Mouse (Mus musculus): Measurements from ENCODE around the gene Il15. TPM values are rescaled to one million over a fixed set of nuclear protein-coding genes. Genes with fewer than 3 reads are reported as not detected.

Il15 gene
- total and polyA plus RNA-seq, 3 experiments = not detected

GRCm38 (mm10) chr8:82387614-82388013 is 15.4 kb downstream of the Il15 start (continued):
- peak; percentile 71; the same call in 1 of the 2 replicates for TF ChIP-seq BHLHE40 (IDR thresholded peaks at IDR 0.05; ENCODE audit: borderline replicate concordance, low read depth, low read length)
- TF ChIP-seq GABPA (IDR thresholded peaks at IDR 0.05; ENCODE audit: low read depth, low read length) = no peak

- DNase-seq (ENCODE audit: low read depth, low spot score) = peak; percentile 62
- Histone ChIP-seq H3K4me1 (ENCODE audit: control insufficient read depth in 1 of 2, insufficient read depth in 2 of 2, low read length in 2 of 2) (peaks cover 23 to 39% of the 10 kb centered on the region in 2 experiments), H3K79me2 (ENCODE audit: control insufficient read depth, insufficient read depth, low read length, poor library complexity) (no peaks in the 10 kb centered on the region), H3K9ac (ENCODE audit: control insufficient read depth, low read depth, low read length, poor library complexity, severe bottlenecking) (no peak overlapping the region), H3K4me3 (ENCODE audit: control insufficient read depth in 1 of 2, insufficient read depth in 1 of 2, low read depth in 2 of 2, low read length in 2 of 2) (no peak overlapping the region), H3K9me3 (replicated peaks; ENCODE audit: insufficient read depth, low read length) (no peaks in the 10 kb centered on the region), H3K27me3 (ENCODE audit: control insufficient read depth in 1 of 2, insufficient read depth in 2 of 2, low read length in 2 of 2) (no peaks in the 10 kb centered on the region), H3K36me3 (ENCODE audit: control insufficient read depth in 1 of 2, insufficient read depth in 2 of 2, low read length in 2 of 2) (peaks cover 0 to 40% of the 10 kb centered on the region in 2 experiments; a peak in 2 of 4 replicates), H3K27ac (ENCODE audit: control insufficient read depth, low read depth, low read length) (no peak overlapping the region; the same call in 1 of the 2 replicates)
- TF ChIP-seq HCFC1 (IDR thresholded peaks at IDR 0.05; ENCODE audit: low read depth, low read length) = peak; percentile 4; the same call in 1 of the 2 replicates
- peak; percentile 79 for TF ChIP-seq GATA1 (IDR thresholded peaks at IDR 0.05; ENCODE audit: low read depth, low read length)
- TF ChIP-seq KAT2A (conservative IDR thresholded peaks at IDR 0.05; ENCODE audit: low read depth, low read length) = no peak
- TF ChIP-seq TAL1 (IDR thresholded peaks at IDR 0.05; ENCODE audit: low read length) = peak; percentile 87
- TF ChIP-seq CHD2 (IDR thresholded peaks at IDR 0.05; ENCODE audit: low read length) = no peak
- peak; percentile 48; the same call in 1 of the 2 replicates for TF ChIP-seq RCOR1 (IDR thresholded peaks at IDR 0.05; ENCODE audit: low read depth, low read length)
- peak; percentile 78 for TF ChIP-seq TCF12 (IDR thresholded peaks at IDR 0.05; ENCODE audit: low read depth, low read length)
- TF ChIP-seq GABPA (IDR thresholded peaks at IDR 0.05; ENCODE audit: low read depth, low read length) = no peak
- TF ChIP-seq MXI1 (IDR thresholded peaks at IDR 0.05; ENCODE audit: low read depth, low read length) = no peak
- peak; percentile 87 to 89 for TF ChIP-seq EP300 (IDR thresholded peaks at IDR 0.05; ENCODE audit: low read depth in 1 of 2, low read length in 2 of 2)
- TF ChIP-seq ETS1 (IDR thresholded peaks at IDR 0.05; ENCODE audit: low read depth, low read length) = 0 out of 2 replicates have a peak, but pooled peaks have one; percentile 40
Measured at GRCm38 (mm10) chr8:82385867-82386266, 17.2 kb downstream of the Il15 start.

DNA sequence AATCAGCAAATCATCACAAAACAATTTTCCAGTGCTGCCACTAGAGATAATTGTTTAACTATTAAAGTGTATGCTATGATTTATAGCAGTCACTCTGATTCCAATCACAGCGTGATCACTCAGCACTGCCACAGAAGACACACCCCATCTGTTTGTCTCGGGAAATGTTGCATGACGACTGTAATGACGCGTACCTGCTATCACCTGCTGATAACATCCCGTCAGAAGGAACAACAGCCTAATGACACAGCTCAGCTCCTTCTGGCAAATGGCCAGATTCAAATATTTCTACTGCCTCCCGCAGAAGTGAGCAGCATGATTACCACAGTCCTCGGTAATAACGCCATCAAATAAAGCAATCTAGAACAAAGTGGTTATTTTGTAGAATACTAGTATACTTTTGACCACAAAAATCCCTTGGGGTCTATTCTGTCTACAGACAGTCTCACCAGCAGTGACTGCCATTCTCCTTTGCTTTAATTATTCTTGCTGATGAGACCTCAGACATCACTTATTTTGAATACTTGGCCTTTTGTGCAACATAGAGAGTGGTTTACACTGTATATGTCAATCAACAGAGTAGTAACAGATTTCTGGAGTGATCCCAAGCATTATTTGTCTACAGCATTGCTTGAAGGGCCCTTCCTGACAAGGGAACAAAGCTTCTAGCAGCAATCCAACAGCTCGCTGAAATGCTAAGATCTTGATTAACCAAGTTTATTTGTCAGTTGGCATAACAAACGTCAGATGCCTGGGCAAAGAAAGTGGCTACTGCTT is 18.4 kb downstream of the Il15 start:
- Histone ChIP-seq H3K4me1 (ENCODE audit: control insufficient read depth in 1 of 2, insufficient read depth in 2 of 2, low read length in 2 of 2) (peaks cover 23 to 39% of the 10 kb centered on the region in 2 experiments), H3K79me2 (ENCODE audit: control insufficient read depth, insufficient read depth, low read length, poor library complexity) (no peaks in the 10 kb centered on the region), H3K9ac (ENCODE audit: control insufficient read depth, low read depth, low read length, poor library complexity, severe bottlenecking) (no peak overlapping the region), H3K9me3 (replicated peaks; ENCODE audit: insufficient read depth, low read length) (no peaks in the 10 kb centered on the region), H3K36me3 (ENCODE audit: control insufficient read depth in 1 of 2, insufficient read depth in 2 of 2, low read length in 2 of 2) (peaks cover 0 to 40% of the 10 kb centered on the region in 2 experiments; a peak in 2 of 4 replicates), H3K27me3 (ENCODE audit: control insufficient read depth in 1 of 2, insufficient read depth in 2 of 2, low read length in 2 of 2) (no peaks in the 10 kb centered on the region), H3K27ac (ENCODE audit: control insufficient read depth, low read depth, low read length) (0 out of 2 replicates have a peak overlapping the region, but pooled peaks have one; percentile 13), H3K4me3 (ENCODE audit: control insufficient read depth in 1 of 2, insufficient read depth in 1 of 2, low read depth in 2 of 2, low read length in 2 of 2) (no peak overlapping the region)
- TF ChIP-seq ZKSCAN1 (IDR thresholded peaks at IDR 0.05; ENCODE audit: low read depth, low read length) = no peak
- no peak for TF ChIP-seq E2F4 (IDR thresholded peaks at IDR 0.05; ENCODE audit: borderline replicate concordance, low read depth, low read length)
- no peak for TF ChIP-seq MYB (IDR thresholded peaks at IDR 0.05; ENCODE audit: low read depth, low read length)
- no peak for TF ChIP-seq CHD2 (IDR thresholded peaks at IDR 0.05; ENCODE audit: low read length)
- peak; percentile 96 for TF ChIP-seq RCOR1 (IDR thresholded peaks at IDR 0.05; ENCODE audit: low read depth, low read length)
- TF ChIP-seq POLR2AphosphoS2 (IDR thresholded peaks at IDR 0.05; ENCODE audit: low read length) = no peak
- TF ChIP-seq GATA1 (IDR thresholded peaks at IDR 0.05; ENCODE audit: low read depth, low read length) = peak; percentile 73
- no peak for TF ChIP-seq KAT2A (conservative IDR thresholded peaks at IDR 0.05; ENCODE audit: low read depth, low read length)
- TF ChIP-seq POLR2AphosphoS5 (IDR thresholded peaks at IDR 0.05; ENCODE audit: borderline replicate concordance, low read depth, low read length) = no peak
- 0 out of 2 replicates have a peak, but pooled peaks have one; percentile 16 for TF ChIP-seq BHLHE40 (IDR thresholded peaks at IDR 0.05; ENCODE audit: borderline replicate concordance, low read depth, low read length)
- peak; percentile 49 to 63; a peak in 3 of 4 replicates for TF ChIP-seq EP300 (IDR thresholded peaks at IDR 0.05; ENCODE audit: low read depth in 1 of 2, low read length in 2 of 2)
- TF ChIP-seq ETS1 (IDR thresholded peaks at IDR 0.05; ENCODE audit: low read depth, low read length) = peak; percentile 94
- peak; percentile 50 for TF ChIP-seq TCF12 (IDR thresholded peaks at IDR 0.05; ENCODE audit: low read depth, low read length)
- TF ChIP-seq SIN3A (IDR thresholded peaks at IDR 0.05; ENCODE audit: low read length) = peak; percentile 45; the same call in 1 of the 2 replicates
- peak; percentile 67 for DNase-seq (ENCODE audit: low read depth, low spot score)
